Mouse (Mus musculus) C2C12 (cell line): Measurements from ENCODE around the gene Rwdd4a.

Source experiments
- CTCF ChIP-seq: IDR thresholded peaks from one replicate; pipeline ENCODE4 v1.5.1; 2011; ENCODE audit not compliant: control insufficient read depth, insufficient read depth, insufficient read length
- FOSL1 ChIP-seq: IDR thresholded peaks from one replicate; pipeline ENCODE4 v1.8.0; 2011; ENCODE audit warnings: mild to moderate bottlenecking, low read length; ENCODE audit not compliant: poor library complexity, insufficient read depth, severe bottlenecking
- MAX ChIP-seq: IDR thresholded peaks from one replicate; pipeline ENCODE4 v1.6.1; 2011; ENCODE audit warnings: mild to moderate bottlenecking, control low read depth
- MYOG ChIP-seq: IDR thresholded peaks from one replicate; pipeline ENCODE4 v1.6.1; 2011; ENCODE audit not compliant: control insufficient read depth, insufficient read length; ENCODE audit errors: extremely low read depth
- USF1 ChIP-seq: IDR thresholded peaks from one replicate; pipeline ENCODE4 v1.6.1; 2011; ENCODE audit warnings: low read depth, mild to moderate bottlenecking, control low read depth, moderate library complexity

- TF ChIP-seq CTCF: no peak
- no peak for TF ChIP-seq USF1
- TF ChIP-seq MAX: no peak
- no peak for TF ChIP-seq MYOG
- no peak for TF ChIP-seq FOSL1
Measured at GRCm38 (mm10) chr8:47558274-47558673, 24.8 kb downstream of the Rwdd4a start.
